Mouse (Mus musculus) G1E (cell line): Measurements from ENCODE around the gene Tmem104. TPM values are rescaled to one million over a fixed set of nuclear protein-coding genes. Genes with fewer than 3 reads are reported as not detected.

ENCODE experiments used
- ATAC-seq: 2 replicates; pipeline ENCODE4 v1.8.0; 2016; ENCODE audit warnings: mild to moderate bottlenecking; ENCODE audit not compliant: insufficient number of reproducible peaks, poor library complexity, low FRiP score, severe bottlenecking; ENCODE audit errors: extremely low read depth
- DNase-seq: peaks from one replicate; pipeline ENCODE4 v3.0.0; 2012; ENCODE audit warnings: low spot score
- H3K27me3 ChIP-seq: 2 replicates; pipeline ENCODE4 v1.6.1; 2012; ENCODE audit warnings: mild to moderate bottlenecking, low read length, inconsistent platforms; ENCODE audit not compliant: insufficient read depth
- H3K36me3 ChIP-seq: replicated peaks from 2 replicates; pipeline ENCODE3; 2012; ENCODE audit warnings: mild to moderate bottlenecking, inconsistent platforms
- H3K4me1 ChIP-seq: 2 replicates; pipeline ENCODE4 v1.6.1; 2012; ENCODE audit warnings: low read depth, low read length, inconsistent platforms, mixed read lengths; ENCODE audit not compliant: insufficient read depth
- H3K4me3 ChIP-seq: 2 replicates; pipeline ENCODE4 v1.5.1; 2012; ENCODE audit warnings: low read depth, mild to moderate bottlenecking, inconsistent platforms, low read length, moderate library complexity, mixed read lengths
- H3K9me3 ChIP-seq: replicated peaks from 2 replicates; pipeline ENCODE4 v1.6.1; 2012; ENCODE audit warnings: inconsistent platforms
- CTCF ChIP-seq: IDR thresholded peaks from 2 replicates; pipeline ENCODE4 v1.5.1; 2012; ENCODE audit warnings: low read depth, low read length, inconsistent platforms, mixed read lengths
- GATA1 ChIP-seq: IDR thresholded peaks from 2 replicates; pipeline ENCODE4 v1.6.1; 2012; ENCODE audit warnings: borderline replicate concordance, low read length, inconsistent platforms, mixed read lengths
- GATA2 ChIP-seq: IDR thresholded peaks from 2 replicates; pipeline ENCODE4 v1.6.1; 2012; ENCODE audit warnings: low read depth, low read length, inconsistent platforms, borderline replicate concordance
- POLR2AphosphoS5 ChIP-seq: IDR thresholded peaks from 2 replicates; pipeline ENCODE4 v1.6.1; 2012; ENCODE audit warnings: low read depth, low read length, inconsistent platforms; ENCODE audit not compliant: insufficient replicate concordance
- TAL1 ChIP-seq: conservative IDR thresholded peaks from 2 replicates; pipeline ENCODE4 v1.6.1; 2012; ENCODE audit warnings: low read depth, low read length, inconsistent platforms, mixed read lengths
- polyA plus RNA-seq: library from polyadenylated mRNA; stranded (reverse); fragments of >175 nt; gene quantifications from 2 replicates; pipeline ENCODE4 v1.2.3, GENCODE M21; 2012
- total RNA-seq, 2 experiments: library from RNA; stranded (forward) in 1 of 2; stranded (reverse) in 1 of 2; fragments of 200-1000 nt in 1 of 2; fragments of >200 nt in 1 of 2; fragmentation: Nextera tagmentation in 1 of 2; gene quantifications; 2 replicates each; pipeline ENCODE4 v1.2.3; 2014 to 2017

Gene Tmem104
- total and polyA plus RNA-seq, 3 experiments: 2.6 to 23.2 (median 14.7) TPM

- no peak for ATAC-seq
- Histone ChIP-seq H3K27me3 (peaks cover 56% of the 10 kb centered on the region), H3K4me1 (peaks cover 4% of the 10 kb centered on the region; the same call in 1 of the 2 replicates)
Measured at GRCm38 (mm10) chr11:115264136-115264861, 77.0 kb downstream of the Tmem104 start.

GRCm38 (mm10) chr11:115264862-115265668 is 77.8 kb downstream of the Tmem104 start:
- DNase-seq: no peak
- Histone ChIP-seq H3K9me3 (peaks cover 5% of the 10 kb centered on the region; the same call in 1 of the 2 replicates), H3K36me3 (peaks cover 28% of the 10 kb centered on the region), H3K4me1 (peaks cover 9% of the 10 kb centered on the region), H3K27me3 (peaks cover 52% of the 10 kb centered on the region), H3K4me3 (no peak overlapping the region)
- TF ChIP-seq TAL1 (no peak), CTCF (no peak), POLR2AphosphoS5 (no peak), GATA2 (no peak)
- ATAC-seq: no peak

More at GRCm38 (mm10) chr11:115264136-115264861, 77.0 kb downstream of the Tmem104 start:
- DNase-seq: no peak
- Histone ChIP-seq H3K36me3 (peaks cover 21% of the 10 kb centered on the region), H3K9me3 (peaks cover 5% of the 10 kb centered on the region; the same call in 1 of the 2 replicates), H3K4me3 (no peak overlapping the region)
- TF ChIP-seq GATA1 (no peak), GATA2 (no peak), TAL1 (no peak), POLR2AphosphoS5 (no peak)

GRCm38 (mm10) chr11:115265771-115266399 is 78.6 kb downstream of the Tmem104 start:
- no peak for DNase-seq
- no peak for TF ChIP-seq POLR2AphosphoS5
- no peak for TF ChIP-seq GATA1
- TF ChIP-seq GATA2: no peak
- no peak for TF ChIP-seq TAL1
- no peak for TF ChIP-seq CTCF
- peaks cover 5% of the 10 kb centered on the region; the same call in 1 of the 2 replicates for H3K9me3 ChIP-seq
- peaks cover 35% of the 10 kb centered on the region for H3K36me3 ChIP-seq
- H3K4me1 ChIP-seq: peaks cover 16% of the 10 kb centered on the region
- ATAC-seq: no peak
- H3K4me3 ChIP-seq: no peak overlapping the region
- peaks cover 44% of the 10 kb centered on the region for H3K27me3 ChIP-seq

- no peak for DNase-seq
- Histone ChIP-seq H3K27me3 (peaks cover 39% of the 10 kb centered on the region), H3K36me3 (peaks cover 40% of the 10 kb centered on the region), H3K9me3 (peaks cover 5% of the 10 kb centered on the region; the same call in 1 of the 2 replicates), H3K4me1 (peaks cover 21% of the 10 kb centered on the region), H3K4me3 (no peak overlapping the region)
- TF ChIP-seq GATA2: no peak
- TF ChIP-seq GATA1: no peak
- no peak for TF ChIP-seq POLR2AphosphoS5
- no peak for TF ChIP-seq TAL1
- TF ChIP-seq CTCF: no peak
- ATAC-seq: no peak
Measured at GRCm38 (mm10) chr11:115266400-115266778, 79.1 kb downstream of the Tmem104 start.

- H3K9me3 ChIP-seq: peaks cover 5% of the 10 kb centered on the region; the same call in 1 of the 2 replicates
- ATAC-seq (no peak), DNase-seq (no peak)
- no peak within 1 kb of the TSS for H3K4me3 ChIP-seq
- H3K36me3 ChIP-seq: peaks cover 49% of the 10 kb centered on the region
- no peak for TF ChIP-seq GATA1
- no peak for TF ChIP-seq GATA2
- no peak for TF ChIP-seq CTCF
- TF ChIP-seq TAL1: no peak
- no peak for TF ChIP-seq POLR2AphosphoS5
- peaks cover 23% of the 10 kb centered on the region for H3K4me1 ChIP-seq
- H3K27me3 ChIP-seq: peaks cover 32% of the 10 kb centered on the region
Measured at GRCm38 (mm10) chr11:115267061-115267883, 80.0 kb downstream of the Tmem104 start, which contains the start of gene Grin2c. Gene Grin2c (minus strand): TSS chr11:115267243.
